Mouse (Mus musculus) embryonic facial prominence, embryonic 11.5 days (tissue): ENCODE results near the gene Kif13a. TPM values are rescaled to one million over a fixed set of nuclear protein-coding genes. Genes with fewer than 3 reads are reported as not detected.

Experiments used
- ATAC-seq: fragments of 200-750 bp; cut with Nextera tagmentation; replicated peaks from 2 replicates; pipeline ENCODE4 v1.8.0; 2017; ENCODE audit warnings: low read depth; ENCODE audit not compliant: insufficient number of reproducible peaks, low FRiP score, low TSS enrichment
- DNase-seq: peaks from one replicate; pipeline ENCODE4 v3.0.0-alpha.2; 2015; ENCODE audit warnings: low spot score
- H3K27ac ChIP-seq: fragments of 300-500 bp; sonication (generic); replicated peaks from 2 replicates; pipeline ENCODE4 v1.5.1; 2014; ENCODE audit warnings: mild to moderate bottlenecking, low read depth, low read length, control low read depth
- H3K27me3 ChIP-seq: fragments of 300-500 bp; sonication (generic); 2 replicates; pipeline ENCODE4 v1.6.1; 2014; ENCODE audit warnings: mild to moderate bottlenecking, low read length, moderate library complexity, mixed read lengths; ENCODE audit not compliant: control insufficient read depth, insufficient read depth
- H3K36me3 ChIP-seq: fragments of 300-500 bp; sonication (generic); replicated peaks from 2 replicates; pipeline ENCODE4 v1.6.1; 2014; ENCODE audit warnings: low read depth, mild to moderate bottlenecking, low read length, moderate library complexity, mixed read lengths; ENCODE audit not compliant: control insufficient read depth, insufficient read depth
- H3K4me1 ChIP-seq: fragments of 300-500 bp; sonication (generic); 2 replicates; pipeline ENCODE4 v1.6.1; 2014; ENCODE audit warnings: low read length, mixed read lengths; ENCODE audit not compliant: control insufficient read depth, insufficient read depth
- H3K4me2 ChIP-seq: fragments of 300-500 bp; sonication (generic); 2 replicates; pipeline ENCODE4 v1.6.1; 2014; ENCODE audit warnings: low read depth, mild to moderate bottlenecking, control low read depth, low read length, moderate library complexity
- H3K4me3 ChIP-seq: fragments of 300-500 bp; sonication (generic); 2 replicates; pipeline ENCODE4 v1.5.1; 2014; ENCODE audit warnings: low read depth, low read length, control low read depth
- H3K9ac ChIP-seq: fragments of 300-500 bp; sonication (generic); replicated peaks from 2 replicates; pipeline ENCODE4 v1.6.1; 2014; ENCODE audit warnings: mild to moderate bottlenecking, control low read depth, low read length
- H3K9me3 ChIP-seq: fragments of 300-500 bp; sonication (generic); replicated peaks from 2 replicates; pipeline ENCODE4 v1.6.1; 2016; ENCODE audit warnings: mild to moderate bottlenecking, low read length, inconsistent platforms, mixed read lengths; ENCODE audit not compliant: control insufficient read depth
- WGBS: fragments of 180-500 bp; shearing (Covaris S2); extraction: QIAGEN DNeasy Blood & Tissue Kit; methylation state at CpG from one replicate; pipeline ENCODE4 v1.1.7; 2014; 5-methylcytosine and 5-hydroxymethylcytosine counted together
- polyA plus RNA-seq: library from polyadenylated mRNA; unstranded; fragments of >200 nt; fragmentation: Nextera tagmentation; extraction: Ambion mirVana; gene quantifications from 2 replicates; pipeline ENCODE4 v1.2.1, GENCODE M21; 2014

Kif13a gene
- polyA plus RNA-seq, 1 experiment from 2014 or later, result 19.1 TPM

- H3K27me3 ChIP-seq, result no peaks in the 10 kb centered on the region
- no peak overlapping the region for H3K4me3 ChIP-seq
- ATAC-seq (no peak), DNase-seq (no peak)
- H3K4me1 ChIP-seq, result no peaks in the 10 kb centered on the region
- H3K4me2 ChIP-seq, result no peak overlapping the region
- 90% methylated on average over 12 of the region's 12 CpGs for WGBS
- no peak overlapping the region for H3K27ac ChIP-seq
- no peaks in the 10 kb centered on the region for H3K36me3 ChIP-seq
- H3K9ac ChIP-seq, result no peak overlapping the region
- H3K9me3 ChIP-seq, result no peaks in the 10 kb centered on the region
These were observed 41.5 kb downstream of the Kif13a start for GRCm38 (mm10) chr13:46888150-46888683.

GRCm38 (mm10) chr13:46886497-46887261, 43.0 kb downstream of the Kif13a start:
- Histone ChIP-seq H3K4me3 (no peak overlapping the region), H3K4me2 (no peak overlapping the region), H3K9me3 (no peaks in the 10 kb centered on the region), H3K27ac (no peak overlapping the region), H3K4me1 (no peaks in the 10 kb centered on the region), H3K36me3 (no peaks in the 10 kb centered on the region), H3K9ac (no peak overlapping the region), H3K27me3 (no peaks in the 10 kb centered on the region)
- 89% methylated on average over 10 of the region's 10 CpGs for WGBS
- ATAC-seq, result no peak
- DNase-seq, result no peak

- Histone ChIP-seq H3K4me1 (no peaks in the 10 kb centered on the region), H3K4me3 (no peak overlapping the region), H3K27me3 (no peaks in the 10 kb centered on the region), H3K36me3 (no peaks in the 10 kb centered on the region), H3K9ac (no peak overlapping the region), H3K9me3 (no peaks in the 10 kb centered on the region), H3K27ac (no peak overlapping the region), H3K4me2 (no peak overlapping the region)
- ATAC-seq, result no peak
- DNase-seq, result no peak
- 60% methylated on average over 5 of the region's 5 CpGs for WGBS
These were observed 44.0 kb downstream of the Kif13a start for GRCm38 (mm10) chr13:46885759-46886060.

GRCm38 (mm10) chr13:46884898-46885758, 44.5 kb downstream of the Kif13a start:
- no peaks in the 10 kb centered on the region for H3K36me3 ChIP-seq
- H3K27ac ChIP-seq, result no peak overlapping the region
- no peak overlapping the region for H3K4me3 ChIP-seq
- H3K4me1 ChIP-seq, result no peaks in the 10 kb centered on the region
- 85% methylated on average over 26 of the region's 26 CpGs for WGBS
- DNase-seq (no peak), ATAC-seq (no peak)
- no peaks in the 10 kb centered on the region for H3K9me3 ChIP-seq
- no peak overlapping the region for H3K4me2 ChIP-seq
- H3K9ac ChIP-seq, result no peak overlapping the region
- H3K27me3 ChIP-seq, result no peaks in the 10 kb centered on the region

- Histone ChIP-seq H3K27ac (no peak overlapping the region), H3K4me2 (no peak overlapping the region), H3K9ac (no peak overlapping the region), H3K4me3 (no peak overlapping the region), H3K4me1 (no peaks in the 10 kb centered on the region), H3K27me3 (no peaks in the 10 kb centered on the region), H3K36me3 (no peaks in the 10 kb centered on the region), H3K9me3 (no peaks in the 10 kb centered on the region)
- 87% methylated on average over 3 of the region's 3 CpGs for WGBS
- no peak for ATAC-seq
- DNase-seq, result no peak
These were observed 45.7 kb downstream of the Kif13a start for GRCm38 (mm10) chr13:46883976-46884375.

- no peak for ATAC-seq
- no peaks in the 10 kb centered on the region for H3K4me1 ChIP-seq
- DNase-seq, result no peak
- no peaks in the 10 kb centered on the region for H3K9me3 ChIP-seq
- H3K27me3 ChIP-seq, result no peaks in the 10 kb centered on the region
- H3K4me3 ChIP-seq, result no peak overlapping the region
- H3K4me2 ChIP-seq, result no peak overlapping the region
- H3K36me3 ChIP-seq, result no peaks in the 10 kb centered on the region
- no peak overlapping the region for H3K9ac ChIP-seq
- WGBS, result 76% methylated on average over 10 of the region's 10 CpGs
- no peak overlapping the region for H3K27ac ChIP-seq
These were observed 46.3 kb downstream of the Kif13a start for GRCm38 (mm10) chr13:46883381-46883780.

- ATAC-seq, result no peak
- DNase-seq, result no peak
- Histone ChIP-seq H3K9ac (no peak overlapping the region), H3K27ac (no peak overlapping the region), H3K9me3 (no peaks in the 10 kb centered on the region), H3K4me1 (no peaks in the 10 kb centered on the region), H3K4me3 (no peak overlapping the region), H3K27me3 (no peaks in the 10 kb centered on the region), H3K36me3 (no peaks in the 10 kb centered on the region), H3K4me2 (no peak overlapping the region)
- WGBS, result 68% methylated on average over 14 of the region's 14 CpGs
These were observed 48.9 kb downstream of the Kif13a start for GRCm38 (mm10) chr13:46880736-46881135.

- H3K9me3 ChIP-seq, result no peaks in the 10 kb centered on the region
- H3K4me2 ChIP-seq, result no peak overlapping the region
- ATAC-seq, result no peak
- H3K9ac ChIP-seq, result no peak overlapping the region
- no peak overlapping the region for H3K27ac ChIP-seq
- no peaks in the 10 kb centered on the region for H3K36me3 ChIP-seq
- no peaks in the 10 kb centered on the region for H3K4me1 ChIP-seq
- no peak overlapping the region for H3K4me3 ChIP-seq
- 86% methylated on average over 6 of the region's 6 CpGs for WGBS
- H3K27me3 ChIP-seq, result no peaks in the 10 kb centered on the region
- no peak for DNase-seq
These were observed 49.4 kb downstream of the Kif13a start for GRCm38 (mm10) chr13:46880243-46880642.
